Mouse (Mus musculus) lung, adult 2 months (tissue): Measurements from ENCODE around the gene Wdr73.

Source experiments
- CTCF ChIP-seq: fragments of 200-500 bp; IDR thresholded peaks from 2 replicates; pipeline ENCODE4 v1.5.1; 2011; ENCODE audit warnings: mild to moderate bottlenecking, low read length, control low read depth; ENCODE audit not compliant: insufficient read depth
- POLR2A ChIP-seq: fragments of 200-500 bp; IDR thresholded peaks from 2 replicates; pipeline ENCODE4 v1.6.1; 2011; ENCODE audit warnings: low read depth, mild to moderate bottlenecking, control low read depth, low read length, borderline replicate concordance; ENCODE audit errors: extremely low read depth

GRCm38 (mm10) chr7:80897134-80897533 is 3.9 kb downstream of the Wdr73 start:
- no peak for TF ChIP-seq POLR2A
- TF ChIP-seq CTCF: no peak
